ENCODE assay signal across 8 mouse cellular contexts in genomic region chr5:97697581-97698134, GRCm38 (mm10).
A peak's percentile ranks its signal among the peaks of the same experiment; 100 is the strongest.
DNase-seq lines count a peak whose midpoint lies in the region; ATAC-seq and TF ChIP-seq lines count a peak whose summit lies in the region.
"Had no signal": no experiment of that assay in that cellular context is flagged by ENCODE, and none has a peak within 500 bp of the region (broad histone marks: within the 10 kb centered on the region; RNA-seq: fewer than 3 reads in every experiment).

No protein-coding gene starts in this region.

- ATAC-seq in limb, embryonic 14.5 days (ENCODE audit: low FRiP score, low read depth) = no peak
- ATAC-seq in activated CD4-positive, CD25-positive, alpha-beta regulatory T cell, adult 4 months = no peak

- intact Hi-C loops in gastrocnemius, adult 2 months (cut with DNase I) = no loop called here

- H3K4me3 ChIP-seq in limb, embryonic 14.5 days (replicated peaks; ENCODE audit: low read length) = no peak overlapping the region
- H3K4me3 ChIP-seq in limb, embryonic 10.5 days = no peak overlapping the region
- no peak overlapping the region for H3K4me3 ChIP-seq in gastrocnemius, adult 2 months
- H3K4me3 ChIP-seq: liver, embryonic 15.5 days had no signal

- no peaks in the 10 kb centered on the region for H3K27me3 ChIP-seq in limb, embryonic 14.5 days (ENCODE audit: control insufficient read depth, insufficient read depth, low read length)
- no peaks in the 10 kb centered on the region for H3K27me3 ChIP-seq in limb, embryonic 10.5 days (ENCODE audit: low read depth, poor library complexity, severe bottlenecking)
- H3K27me3 ChIP-seq: liver, embryonic 15.5 days had no signal

- no peak overlapping the region for H3K27ac ChIP-seq in limb, embryonic 14.5 days (replicated peaks; ENCODE audit: low read depth, low read length)
- H3K27ac ChIP-seq in limb, embryonic 10.5 days = no peak overlapping the region
- H3K27ac ChIP-seq in gastrocnemius, adult 2 months = peak overlapping the region; percentile 32; the same call in 1 of the 2 replicates
- H3K27ac ChIP-seq: liver, embryonic 15.5 days had no signal

- WGBS in limb, embryonic 14.5 days = 61% methylated on average over 8 of the region's 8 CpGs
- WGBS in limb, embryonic 10.5 days = 80% methylated on average over 8 of the region's 8 CpGs

- H3K9me3 ChIP-seq in limb, embryonic 14.5 days (ENCODE audit: control insufficient read depth, low read length) = no peaks in the 10 kb centered on the region
- no peaks in the 10 kb centered on the region for H3K9me3 ChIP-seq in limb, embryonic 10.5 days (replicated peaks)
- H3K9me3 ChIP-seq: liver, embryonic 15.5 days had no signal

- H3K36me3 ChIP-seq in limb, embryonic 14.5 days (ENCODE audit: control insufficient read depth, insufficient read depth, low read length) = no peaks in the 10 kb centered on the region
- H3K36me3 ChIP-seq in limb, embryonic 10.5 days = no peaks in the 10 kb centered on the region
- H3K36me3 ChIP-seq: liver, embryonic 15.5 days had no signal

- peak; percentile 6 for DNase-seq in limb, embryonic 14.5 days (ENCODE audit: low spot score)
- DNase-seq in limb, embryonic 10.5 days (ENCODE audit: low spot score) = no peak
- peak; percentile 8 for DNase-seq in brain, embryonic 18.5 days (ENCODE audit: low read depth, low spot score)
- DNase-seq in gastrocnemius, adult 2 months = peak; percentile 79
- peak; percentile 1 for DNase-seq in kidney, postnatal 4 days
- no peak for DNase-seq in natural killer cell, adult 2 months (ENCODE audit: low spot score in 2 of 2)

- no peak overlapping the region for H3K4me2 ChIP-seq in limb, embryonic 14.5 days (replicated peaks; ENCODE audit: low read depth, low read length, severe bottlenecking)
- H3K4me2 ChIP-seq: liver, embryonic 15.5 days had no signal

- TF ChIP-seq CTCF in gastrocnemius, adult 2 months (IDR thresholded peaks at IDR 0.05) = no peak

- H3K9ac ChIP-seq in limb, embryonic 14.5 days (ENCODE audit: low read depth, low read length, severe bottlenecking) = no peak overlapping the region
- H3K9ac ChIP-seq: liver, embryonic 15.5 days had no signal

- H3K4me1 ChIP-seq in limb, embryonic 14.5 days (ENCODE audit: control insufficient read depth, insufficient read depth, low read length) = no peaks in the 10 kb centered on the region
- no peaks in the 10 kb centered on the region for H3K4me1 ChIP-seq in limb, embryonic 10.5 days
- H3K4me1 ChIP-seq: liver, embryonic 15.5 days had no signal

- TF ChIP-seq POLR2A in limb, embryonic 14.5 days (IDR thresholded peaks at IDR 0.05; ENCODE audit: borderline replicate concordance, extremely low read depth, insufficient read depth, insufficient read length) = no peak

Comparison
In these comparisons a context has a peak if more than half of its experiments do, and no peak if none do; other contexts are left out.
1. DNase-seq: peak in limb, embryonic 14.5 days (single experiment), brain, embryonic 18.5 days (single experiment), gastrocnemius, adult 2 months (single experiment) and kidney, postnatal 4 days (2 of 2); none in limb, embryonic 10.5 days (single experiment) and natural killer cell, adult 2 months (0 of 2).